Mouse (Mus musculus) myocyte (in vitro differentiated cells): Measurements from ENCODE around the gene Nr1h2.

Source experiments
- POLR2A ChIP-seq: IDR thresholded peaks from one replicate; pipeline ENCODE4 v1.6.1; 2011; ENCODE audit warnings: low read depth, mild to moderate bottlenecking, control low read depth, moderate library complexity; ENCODE audit not compliant: insufficient read length
- USF1 ChIP-seq: IDR thresholded peaks from one replicate; pipeline ENCODE4 v1.6.1; 2011; ENCODE audit warnings: low read depth, mild to moderate bottlenecking, control low read depth, moderate library complexity

- TF ChIP-seq USF1 (no peak), POLR2A (no peak)
Observed at GRCm38 (mm10) chr7:44519240-44519913, 34.4 kb downstream of the Nr1h2 start.
